Mouse (Mus musculus) midbrain, embryonic 13.5 days (tissue): ENCODE measurements at regions not wholly inside any gene's neighbourhood (a gene's known extent, or its start where the extent isn't known, plus 50 kb on each side); places are given as distances from the start of the nearest gene placed in this dataset.

Experiments used
- ATAC-seq: fragments of 200-750 bp; cut with Nextera tagmentation; 2 replicates; pipeline ENCODE4 v1.8.0; 2017; ENCODE audit warnings: mild to moderate bottlenecking, moderate TSS enrichment, moderate library complexity
- H3K27ac ChIP-seq: fragments of 300-500 bp; sonication (generic); 2 replicates; pipeline ENCODE4 v1.5.1; 2015; ENCODE audit warnings: inconsistent platforms, mild to moderate bottlenecking, moderate library complexity
- H3K27me3 ChIP-seq: fragments of 300-500 bp; sonication (generic); 2 replicates; pipeline ENCODE4 v1.6.1; 2015; ENCODE audit warnings: mild to moderate bottlenecking, inconsistent platforms
- H3K36me3 ChIP-seq: fragments of 300-500 bp; sonication (generic); 2 replicates; pipeline ENCODE4 v1.6.1; 2015; ENCODE audit warnings: mild to moderate bottlenecking, inconsistent platforms
- H3K4me1 ChIP-seq: fragments of 300-500 bp; sonication (generic); replicated peaks from 2 replicates; pipeline ENCODE4 v1.6.1; 2015; ENCODE audit warnings: inconsistent platforms
- H3K4me2 ChIP-seq: fragments of 300-500 bp; sonication (generic); replicated peaks from 2 replicates; pipeline ENCODE4 v1.6.1; 2015; ENCODE audit warnings: moderate library complexity, mild to moderate bottlenecking, inconsistent platforms
- H3K4me3 ChIP-seq: fragments of 300-500 bp; sonication (generic); replicated peaks from 2 replicates; pipeline ENCODE4 v1.5.1; 2015; ENCODE audit warnings: mild to moderate bottlenecking, inconsistent platforms
- H3K9ac ChIP-seq: fragments of 300-500 bp; sonication (generic); replicated peaks from 2 replicates; pipeline ENCODE4 v1.6.1; 2015; ENCODE audit warnings: mild to moderate bottlenecking, inconsistent platforms
- H3K9me3 ChIP-seq: fragments of 300-500 bp; sonication (generic); 2 replicates; pipeline ENCODE4 v1.6.1; 2016; ENCODE audit warnings: mild to moderate bottlenecking, inconsistent platforms
- WGBS: fragments of 180-500 bp; shearing (Covaris S2); methylation state at CpG from one replicate; pipeline ENCODE4 v1.1.7; 2015; 5-methylcytosine and 5-hydroxymethylcytosine counted together

DNA sequence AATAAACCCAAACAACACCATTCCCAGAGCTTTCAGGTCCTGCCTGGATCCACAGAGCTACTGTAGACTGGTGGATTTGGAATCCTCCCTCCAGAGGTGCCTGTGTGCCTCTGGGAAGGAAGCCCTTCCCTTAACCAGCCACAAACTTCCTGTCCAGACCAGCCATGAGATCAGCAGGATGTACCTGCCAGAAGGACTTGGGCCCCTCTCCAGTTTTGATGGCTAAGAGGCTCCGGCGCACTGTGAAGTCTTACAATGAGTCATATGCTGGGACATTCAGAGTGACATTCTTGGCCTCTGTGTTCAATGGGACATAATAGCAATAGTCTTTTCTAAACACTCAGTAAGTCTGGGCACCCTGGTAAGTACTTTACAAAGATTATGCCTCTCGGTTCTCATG is 125.0 kb upstream of the Cdkn3 start:
- H3K4me3 ChIP-seq = no peak overlapping the region
- 81% methylated on average over 3 of the region's 3 CpGs for WGBS

GRCm38 (mm10) chr14:46634656-46635244 is 125.6 kb upstream of the Cdkn3 start:
- H3K4me3 ChIP-seq = no peak overlapping the region
- no peak for ATAC-seq
- H3K9me3 ChIP-seq = no peaks in the 10 kb centered on the region
- H3K9ac ChIP-seq = no peak overlapping the region
- H3K27me3 ChIP-seq = peaks cover 10% of the 10 kb centered on the region
- 64% methylated on average over 12 of the region's 12 CpGs for whole genome bisulfite sequencing
- no peak overlapping the region for H3K27ac ChIP-seq
- H3K4me2 ChIP-seq = no peak overlapping the region
- 0 out of 2 replicates have a peak, but pooled peaks cover 2% of the 10 kb centered on the region for H3K4me1 ChIP-seq
- no peaks in the 10 kb centered on the region for H3K36me3 ChIP-seq

More for the DNA sequence above, 125.0 kb upstream of the Cdkn3 start:
- ATAC-seq = no peak
- Histone ChIP-seq H3K9me3 (no peaks in the 10 kb centered on the region), H3K9ac (no peak overlapping the region), H3K4me2 (no peak overlapping the region), H3K36me3 (no peaks in the 10 kb centered on the region), H3K27ac (no peak overlapping the region), H3K4me1 (0 out of 2 replicates have a peak, but pooled peaks cover 2% of the 10 kb centered on the region), H3K27me3 (peaks cover 10% of the 10 kb centered on the region)

GRCm38 (mm10) chr14:46634251-46634650 is 126.1 kb upstream of the Cdkn3 start:
- WGBS = 95% methylated on average over 10 of the region's 10 CpGs
- Histone ChIP-seq H3K27me3 (peaks cover 10% of the 10 kb centered on the region), H3K4me3 (no peak overlapping the region), H3K4me1 (no peaks in the 10 kb centered on the region), H3K4me2 (no peak overlapping the region), H3K9me3 (no peaks in the 10 kb centered on the region), H3K27ac (no peak overlapping the region), H3K36me3 (no peaks in the 10 kb centered on the region), H3K9ac (no peak overlapping the region)
- no peak for ATAC-seq

GRCm38 (mm10) chr14:46627690-46628089 is 132.7 kb upstream of the Cdkn3 start:
- H3K36me3 ChIP-seq = no peaks in the 10 kb centered on the region
- no peak overlapping the region for H3K4me3 ChIP-seq
- WGBS = 91% methylated on average over 5 of the region's 5 CpGs
- no peak overlapping the region for H3K27ac ChIP-seq
- no peak overlapping the region for H3K9ac ChIP-seq
- no peaks in the 10 kb centered on the region for H3K9me3 ChIP-seq
- no peaks in the 10 kb centered on the region for H3K4me1 ChIP-seq
- no peaks in the 10 kb centered on the region for H3K27me3 ChIP-seq
- H3K4me2 ChIP-seq = no peak overlapping the region
- ATAC-seq = no peak

DNA sequence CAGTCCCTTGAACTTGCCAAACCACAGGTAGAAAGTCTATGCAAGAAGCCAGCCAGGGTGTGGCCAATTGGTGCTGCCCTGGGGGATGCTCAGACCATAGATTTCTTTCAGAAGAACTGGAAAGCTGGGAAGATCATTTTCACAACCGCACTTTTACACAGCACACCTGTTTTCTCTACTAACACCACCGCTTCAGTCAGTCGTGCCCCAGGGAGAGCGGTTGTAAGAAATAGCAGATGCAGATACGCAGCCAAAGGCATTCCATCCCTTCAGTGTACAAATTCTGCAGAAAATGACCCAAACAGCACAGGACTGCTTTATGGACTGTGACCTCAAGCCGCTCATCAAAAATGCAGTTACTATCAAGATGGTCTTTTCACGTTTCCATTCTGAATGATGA is 134.6 kb upstream of the Cdkn3 start:
- Histone ChIP-seq H3K9me3 (no peaks in the 10 kb centered on the region), H3K4me1 (no peaks in the 10 kb centered on the region), H3K27ac (no peak overlapping the region), H3K36me3 (no peaks in the 10 kb centered on the region), H3K27me3 (no peaks in the 10 kb centered on the region), H3K9ac (no peak overlapping the region), H3K4me2 (no peak overlapping the region), H3K4me3 (no peak overlapping the region)
- no peak for ATAC-seq
- 89% methylated on average over 7 of the region's 7 CpGs for WGBS

DNA sequence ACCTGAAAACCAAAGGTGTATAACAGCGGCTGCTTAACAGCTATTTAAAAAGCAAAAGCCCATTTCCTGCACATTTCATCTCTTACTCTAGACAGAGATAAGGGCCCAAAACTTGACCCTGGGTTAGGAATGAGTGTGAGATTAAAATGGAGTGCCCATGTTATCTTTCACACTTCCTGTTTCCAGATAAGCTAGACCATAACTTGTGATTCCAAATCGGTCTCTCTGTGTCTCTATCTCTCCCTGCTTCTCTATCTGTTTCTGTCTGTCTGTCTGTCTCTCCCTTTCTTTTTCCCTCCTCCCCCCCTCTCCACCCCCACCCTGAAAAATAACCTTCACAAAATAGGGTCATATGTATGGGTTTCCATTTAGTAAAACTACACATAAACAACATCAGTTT is 136.7 kb upstream of the Cdkn3 start:
- H3K4me3 ChIP-seq = no peak overlapping the region
- H3K36me3 ChIP-seq = no peaks in the 10 kb centered on the region
- H3K27me3 ChIP-seq = no peaks in the 10 kb centered on the region
- H3K9me3 ChIP-seq = no peaks in the 10 kb centered on the region
- H3K4me1 ChIP-seq = no peaks in the 10 kb centered on the region
- no peak overlapping the region for H3K9ac ChIP-seq
- 93% methylated on average over 2 of the region's 2 CpGs for WGBS
- no peak overlapping the region for H3K4me2 ChIP-seq
- no peak for ATAC-seq
- no peak overlapping the region for H3K27ac ChIP-seq

DNA sequence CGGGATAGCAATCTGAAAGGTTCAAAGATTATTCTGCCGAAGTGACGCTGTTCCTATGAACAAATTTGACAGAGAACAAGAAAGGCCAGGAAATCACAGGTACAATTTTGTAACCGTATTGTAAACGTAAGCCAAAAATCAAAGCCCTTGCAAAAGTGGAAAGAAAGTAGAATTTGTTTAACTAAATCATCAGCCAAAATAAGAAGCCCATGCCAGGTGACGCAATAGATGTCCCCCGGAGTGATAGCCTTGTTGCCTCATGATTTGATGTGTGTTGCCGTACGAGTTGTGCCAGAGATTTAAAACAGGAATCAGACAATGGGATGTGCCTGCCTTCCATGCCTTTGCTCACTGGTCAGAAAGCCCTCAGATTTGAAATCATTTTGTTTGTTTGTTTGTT is 144.3 kb upstream of the Cdkn3 start:
- ATAC-seq = no peak
- H3K36me3 ChIP-seq = no peaks in the 10 kb centered on the region
- no peaks in the 10 kb centered on the region for H3K9me3 ChIP-seq
- no peaks in the 10 kb centered on the region for H3K4me1 ChIP-seq
- 89% methylated on average over 9 of the region's 9 CpGs for WGBS
- no peak overlapping the region for H3K9ac ChIP-seq
- H3K27ac ChIP-seq = no peak overlapping the region
- H3K4me2 ChIP-seq = no peak overlapping the region
- H3K27me3 ChIP-seq = no peaks in the 10 kb centered on the region
- no peak overlapping the region for H3K4me3 ChIP-seq

DNA sequence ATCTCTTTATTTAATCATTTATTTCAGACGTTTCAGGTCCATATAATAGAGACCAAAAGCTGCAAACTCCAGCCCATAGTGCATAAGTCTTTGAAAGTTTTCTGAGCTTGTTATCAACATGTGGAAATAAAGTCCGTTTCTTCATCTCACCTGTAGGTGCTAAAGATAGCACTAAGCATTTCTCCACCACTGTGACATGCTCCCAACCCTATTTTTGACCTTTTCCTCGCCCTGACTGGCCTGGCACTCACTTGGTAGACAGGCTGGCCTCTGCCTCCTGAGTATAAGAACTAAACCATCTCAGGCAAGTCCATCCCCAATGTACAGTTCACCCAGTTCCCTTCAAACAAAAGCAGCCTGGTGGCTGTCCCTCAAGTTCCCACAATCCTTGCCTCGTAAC is 145.4 kb upstream of the Cdkn3 start:
- no peaks in the 10 kb centered on the region for H3K9me3 ChIP-seq
- H3K4me1 ChIP-seq = no peaks in the 10 kb centered on the region

GRCm38 (mm10) chr14:46613748-46614147 is 146.6 kb upstream of the Cdkn3 start:
- Histone ChIP-seq H3K4me2 (no peak overlapping the region), H3K36me3 (no peaks in the 10 kb centered on the region), H3K9ac (no peak overlapping the region), H3K4me1 (no peaks in the 10 kb centered on the region), H3K27ac (no peak overlapping the region), H3K4me3 (no peak overlapping the region), H3K27me3 (no peaks in the 10 kb centered on the region), H3K9me3 (0 out of 2 replicates have a peak, but pooled peaks cover under 1% of the 10 kb centered on the region)
- ATAC-seq = no peak
- whole genome bisulfite sequencing = 69% methylated on average over 4 of the region's 4 CpGs

More for the DNA sequence above, 145.4 kb upstream of the Cdkn3 start:
- no peaks in the 10 kb centered on the region for H3K36me3 ChIP-seq
- H3K9ac ChIP-seq = no peak overlapping the region
- H3K27ac ChIP-seq = no peak overlapping the region
- no peak overlapping the region for H3K4me3 ChIP-seq
- H3K27me3 ChIP-seq = no peaks in the 10 kb centered on the region
- ATAC-seq = no peak
- WGBS = 87% methylated on average over 4 of the region's 4 CpGs
- H3K4me2 ChIP-seq = no peak overlapping the region

- H3K9me3 ChIP-seq = 0 out of 2 replicates have a peak, but pooled peaks cover 4% of the 10 kb centered on the region
- no peak overlapping the region for H3K4me2 ChIP-seq
- WGBS = 92% methylated on average over 8 of the region's 8 CpGs
- no peaks in the 10 kb centered on the region for H3K27me3 ChIP-seq
- H3K9ac ChIP-seq = no peak overlapping the region
- no peak overlapping the region for H3K27ac ChIP-seq
- no peaks in the 10 kb centered on the region for H3K36me3 ChIP-seq
- H3K4me3 ChIP-seq = no peak overlapping the region
- no peaks in the 10 kb centered on the region for H3K4me1 ChIP-seq
- no peak for ATAC-seq
Measured at GRCm38 (mm10) chr14:46613211-46613610, 147.1 kb upstream of the Cdkn3 start.

GRCm38 (mm10) chr14:46612584-46612983 is 147.8 kb upstream of the Cdkn3 start:
- ATAC-seq = no peak
- Histone ChIP-seq H3K27me3 (no peaks in the 10 kb centered on the region), H3K27ac (no peak overlapping the region), H3K9me3 (0 out of 2 replicates have a peak, but pooled peaks cover 4% of the 10 kb centered on the region), H3K4me2 (no peak overlapping the region), H3K4me3 (no peak overlapping the region), H3K4me1 (no peaks in the 10 kb centered on the region), H3K36me3 (no peaks in the 10 kb centered on the region), H3K9ac (no peak overlapping the region)
- 79% methylated on average over 9 of the region's 9 CpGs for WGBS

- no peak overlapping the region for H3K4me3 ChIP-seq
- H3K36me3 ChIP-seq = no peaks in the 10 kb centered on the region
- ATAC-seq = no peak
- no peak overlapping the region for H3K27ac ChIP-seq
- 0 out of 2 replicates have a peak, but pooled peaks cover 4% of the 10 kb centered on the region for H3K9me3 ChIP-seq
- H3K4me1 ChIP-seq = no peaks in the 10 kb centered on the region
- no peaks in the 10 kb centered on the region for H3K27me3 ChIP-seq
- WGBS = 93% methylated on average over 5 of the region's 5 CpGs
- no peak overlapping the region for H3K9ac ChIP-seq
- no peak overlapping the region for H3K4me2 ChIP-seq
Measured at GRCm38 (mm10) chr14:46610926-46611325, 149.4 kb upstream of the Cdkn3 start.

GRCm38 (mm10) chr14:46610226-46610855 is 150.0 kb upstream of the Cdkn3 start:
- Histone ChIP-seq H3K9me3 (0 out of 2 replicates have a peak, but pooled peaks cover 4% of the 10 kb centered on the region), H3K36me3 (no peaks in the 10 kb centered on the region), H3K27me3 (no peaks in the 10 kb centered on the region), H3K9ac (no peak overlapping the region), H3K4me1 (peaks cover 2% of the 10 kb centered on the region), H3K4me2 (no peak overlapping the region), H3K4me3 (no peak overlapping the region), H3K27ac (no peak overlapping the region)
- WGBS = 89% methylated on average over 9 of the region's 9 CpGs
- ATAC-seq = no peak
